Mouse (Mus musculus): ENCODE data around the gene Zglp1.

- no peak for TF ChIP-seq CTCF (IDR thresholded peaks at IDR 0.05; ENCODE audit: extremely low read depth, insufficient read depth, low read length)
- 0 out of 2 replicates have a peak, but pooled peaks have one; percentile 31 for TF ChIP-seq POLR2A (IDR thresholded peaks at IDR 0.05; ENCODE audit: extremely low read depth, insufficient read depth, low read length)
Measured at GRCm38 (mm10) chr9:21015571-21016130, 51.2 kb downstream of the Zglp1 start, which contains the start of gene Icam1.

Measured in cortical plate, adult 2 months (tissue).